Mouse (Mus musculus): ENCODE measurements around the gene Agk. TPM values are rescaled to one million over a fixed set of nuclear protein-coding genes. Genes with fewer than 3 reads are reported as not detected.

Gene Agk
- polyA plus RNA-seq, 1 experiment from 2014 or later = 24.0 TPM

GRCm38 (mm10) chr6:40402031-40402430, 77.1 kb downstream of the Agk start:
- H3K36me3 ChIP-seq (ENCODE audit: insufficient read depth, low read length) = peaks cover 10% of the 10 kb centered on the region; the same call in 1 of the 2 replicates
- H3K27me3 ChIP-seq (replicated peaks; ENCODE audit: insufficient read depth, low read length) = no peaks in the 10 kb centered on the region
- H3K27ac ChIP-seq (ENCODE audit: low read length) = no peak overlapping the region

DNA sequence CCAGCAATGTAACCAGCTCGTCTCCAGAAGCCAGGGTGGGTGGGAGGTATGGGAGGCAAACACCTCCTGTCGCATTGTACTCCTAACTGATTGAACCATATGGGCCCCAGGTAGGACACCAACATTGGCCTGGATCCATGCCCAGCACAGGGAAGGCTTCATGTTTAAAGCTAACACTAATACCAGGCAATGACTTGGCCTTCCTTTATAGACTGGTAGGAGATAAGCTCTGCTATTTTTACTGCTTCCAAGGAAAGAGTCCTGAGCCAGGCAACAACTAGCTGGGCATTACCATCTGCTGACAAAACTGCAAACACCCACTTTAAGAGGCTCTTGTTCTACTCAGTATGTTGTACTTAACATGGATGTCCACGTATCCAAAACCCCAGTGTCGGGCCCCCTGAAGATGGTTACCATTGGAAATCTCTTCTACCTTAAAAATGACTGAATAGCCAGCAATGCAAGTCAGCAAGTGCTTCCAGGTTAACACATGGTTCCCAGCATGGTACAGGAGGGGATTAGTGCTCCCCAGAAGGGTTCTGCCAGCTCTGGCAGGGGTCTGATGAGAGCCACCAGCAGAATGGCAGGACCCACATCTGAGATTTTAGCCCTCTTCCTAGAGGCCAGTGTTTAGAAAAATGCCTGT, 78.8 kb downstream of the Agk start:
- Histone ChIP-seq H3K9ac (replicated peaks; ENCODE audit: low read depth) (no peak overlapping the region), H3K36me3 (ENCODE audit: insufficient read depth, low read length) (peaks cover 10% of the 10 kb centered on the region; the same call in 1 of the 2 replicates), H3K4me1 (ENCODE audit: insufficient read depth, low read depth, low read length) (no peaks in the 10 kb centered on the region), H3K9me3 (ENCODE audit: low read length) (no peaks in the 10 kb centered on the region), H3K27me3 (replicated peaks; ENCODE audit: insufficient read depth, low read length) (no peaks in the 10 kb centered on the region), H3K4me2 (replicated peaks; ENCODE audit: low read depth, low read length) (no peak overlapping the region), H3K4me3 (ENCODE audit: low read depth, low read length) (no peak overlapping the region), H3K27ac (ENCODE audit: low read length) (no peak overlapping the region)
- 87% methylated on average over 4 of the region's 4 CpGs for WGBS
- no peak for ATAC-seq
- DNase-seq (ENCODE audit: low spot score) = no peak
- TF ChIP-seq EP300 (IDR thresholded peaks at IDR 0.05) (no peak), CTCF (IDR thresholded peaks at IDR 0.05) (no peak)

More at GRCm38 (mm10) chr6:40402031-40402430, 77.1 kb downstream of the Agk start:
- DNase-seq (ENCODE audit: low spot score) = no peak
- no peak for ATAC-seq
- no peak overlapping the region for H3K4me3 ChIP-seq (ENCODE audit: low read depth, low read length)
- no peak overlapping the region for H3K9ac ChIP-seq (replicated peaks; ENCODE audit: low read depth)
- no peak overlapping the region for H3K4me2 ChIP-seq (replicated peaks; ENCODE audit: low read depth, low read length)
- H3K9me3 ChIP-seq (ENCODE audit: low read length) = no peaks in the 10 kb centered on the region
- WGBS = 53% methylated on average over 2 of the region's 2 CpGs
- TF ChIP-seq EP300 (IDR thresholded peaks at IDR 0.05) (no peak), CTCF (IDR thresholded peaks at IDR 0.05) (no peak)
- H3K4me1 ChIP-seq (ENCODE audit: insufficient read depth, low read depth, low read length) = no peaks in the 10 kb centered on the region

- Histone ChIP-seq H3K4me2 (replicated peaks; ENCODE audit: low read depth, low read length) (no peak overlapping the region), H3K36me3 (ENCODE audit: insufficient read depth, low read length) (0 out of 2 replicates have a peak, but pooled peaks cover under 1% of the 10 kb centered on the region), H3K27ac (ENCODE audit: low read length) (no peak overlapping the region), H3K4me1 (ENCODE audit: insufficient read depth, low read depth, low read length) (no peaks in the 10 kb centered on the region), H3K27me3 (replicated peaks; ENCODE audit: insufficient read depth, low read length) (no peaks in the 10 kb centered on the region), H3K9me3 (ENCODE audit: low read length) (no peaks in the 10 kb centered on the region), H3K4me3 (ENCODE audit: low read depth, low read length) (no peak overlapping the region), H3K9ac (replicated peaks; ENCODE audit: low read depth) (no peak overlapping the region)
- TF ChIP-seq CTCF (IDR thresholded peaks at IDR 0.05) = no peak
- no peak for TF ChIP-seq EP300 (IDR thresholded peaks at IDR 0.05)
- DNase-seq (ENCODE audit: low spot score) = no peak
- 82% methylated on average over 3 of the region's 3 CpGs for WGBS
- ATAC-seq = no peak
Observed at GRCm38 (mm10) chr6:40411085-40411484, 86.1 kb downstream of the Agk start.

DNA sequence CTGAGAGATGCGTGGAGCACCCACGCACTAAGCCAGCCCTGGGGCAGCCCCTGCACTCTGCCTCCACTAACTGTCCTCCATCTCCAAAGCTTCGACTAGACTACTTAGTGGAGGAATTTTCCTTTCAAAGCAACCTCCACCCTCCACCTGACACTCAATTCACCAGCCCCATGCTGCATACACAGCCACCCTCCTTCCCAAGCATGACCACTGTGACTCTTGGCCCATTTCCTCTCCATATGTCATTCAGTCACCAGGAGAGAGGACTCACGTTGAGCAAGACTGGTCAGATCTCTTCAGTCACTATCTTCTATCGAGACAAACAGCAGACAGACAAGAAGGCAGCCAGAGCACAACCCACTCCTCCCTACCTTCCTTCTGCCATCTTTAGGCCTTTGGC, 88.1 kb downstream of the Agk start:
- no peak overlapping the region for H3K9ac ChIP-seq (replicated peaks; ENCODE audit: low read depth)
- TF ChIP-seq CTCF (IDR thresholded peaks at IDR 0.05) (no peak), EP300 (IDR thresholded peaks at IDR 0.05) (no peak)
- no peaks in the 10 kb centered on the region for H3K9me3 ChIP-seq (ENCODE audit: low read length)
- no peak for DNase-seq (ENCODE audit: low spot score)
- H3K36me3 ChIP-seq (ENCODE audit: insufficient read depth, low read length) = no peaks in the 10 kb centered on the region
- no peaks in the 10 kb centered on the region for H3K27me3 ChIP-seq (replicated peaks; ENCODE audit: insufficient read depth, low read length)
- H3K4me3 ChIP-seq (ENCODE audit: low read depth, low read length) = no peak overlapping the region
- no peaks in the 10 kb centered on the region for H3K4me1 ChIP-seq (ENCODE audit: insufficient read depth, low read depth, low read length)
- H3K4me2 ChIP-seq (replicated peaks; ENCODE audit: low read depth, low read length) = no peak overlapping the region
- no peak overlapping the region for H3K27ac ChIP-seq (ENCODE audit: low read length)
- ATAC-seq = no peak
- WGBS = 81% methylated on average over 5 of the region's 5 CpGs

DNA sequence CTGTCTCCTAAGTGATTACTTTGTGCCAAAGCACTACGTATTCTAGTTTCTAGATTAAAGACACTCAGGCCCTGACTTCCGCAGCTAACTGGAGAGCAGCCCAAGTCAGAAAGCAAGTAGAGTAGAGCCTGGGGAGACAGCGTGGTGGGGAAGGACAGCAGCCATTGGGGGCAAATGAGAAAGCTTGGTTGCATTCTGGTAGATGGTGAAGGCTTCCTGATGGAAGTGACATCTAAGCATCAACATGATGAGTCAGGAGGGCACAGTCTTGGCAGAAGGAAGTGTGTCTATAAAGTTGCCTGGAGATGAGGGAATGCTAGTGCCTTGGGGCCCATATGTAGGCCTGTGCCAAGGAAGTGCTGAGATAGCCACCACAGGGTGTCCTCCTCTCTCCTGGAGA, 88.6 kb downstream of the Agk start:
- no peaks in the 10 kb centered on the region for H3K36me3 ChIP-seq (ENCODE audit: insufficient read depth, low read length)
- H3K4me1 ChIP-seq (ENCODE audit: insufficient read depth, low read depth, low read length) = no peaks in the 10 kb centered on the region
- no peak for TF ChIP-seq EP300 (IDR thresholded peaks at IDR 0.05)
- no peak for TF ChIP-seq CTCF (IDR thresholded peaks at IDR 0.05)
- no peak overlapping the region for H3K27ac ChIP-seq (ENCODE audit: low read length)
- H3K9ac ChIP-seq (replicated peaks; ENCODE audit: low read depth) = no peak overlapping the region
- H3K27me3 ChIP-seq (replicated peaks; ENCODE audit: insufficient read depth, low read length) = no peaks in the 10 kb centered on the region
- H3K4me3 ChIP-seq (ENCODE audit: low read depth, low read length) = no peak overlapping the region
- ATAC-seq (no peak), DNase-seq (ENCODE audit: low spot score) (no peak)
- no peak overlapping the region for H3K4me2 ChIP-seq (replicated peaks; ENCODE audit: low read depth, low read length)
- H3K9me3 ChIP-seq (ENCODE audit: low read length) = no peaks in the 10 kb centered on the region
- WGBS = 90% methylated on average over 3 of the region's 3 CpGs

- H3K36me3 ChIP-seq (ENCODE audit: insufficient read depth, low read length) = no peaks in the 10 kb centered on the region
- no peak overlapping the region for H3K9ac ChIP-seq (replicated peaks; ENCODE audit: low read depth)
- no peak for ATAC-seq
- WGBS = 75% methylated on average over 5 of the region's 5 CpGs
- no peaks in the 10 kb centered on the region for H3K9me3 ChIP-seq (ENCODE audit: low read length)
- no peak for TF ChIP-seq CTCF (IDR thresholded peaks at IDR 0.05)
- no peak for TF ChIP-seq EP300 (IDR thresholded peaks at IDR 0.05)
- H3K27me3 ChIP-seq (replicated peaks; ENCODE audit: insufficient read depth, low read length) = no peaks in the 10 kb centered on the region
- DNase-seq (ENCODE audit: low spot score) = no peak
- no peaks in the 10 kb centered on the region for H3K4me1 ChIP-seq (ENCODE audit: insufficient read depth, low read depth, low read length)
- no peak overlapping the region for H3K4me3 ChIP-seq (ENCODE audit: low read depth, low read length)
- H3K4me2 ChIP-seq (replicated peaks; ENCODE audit: low read depth, low read length) = no peak overlapping the region
- H3K27ac ChIP-seq (ENCODE audit: low read length) = no peak overlapping the region
Observed at GRCm38 (mm10) chr6:40415799-40416198, 90.8 kb downstream of the Agk start.

All from lung, postnatal 0 days (tissue).